In the genomic region with DNA sequence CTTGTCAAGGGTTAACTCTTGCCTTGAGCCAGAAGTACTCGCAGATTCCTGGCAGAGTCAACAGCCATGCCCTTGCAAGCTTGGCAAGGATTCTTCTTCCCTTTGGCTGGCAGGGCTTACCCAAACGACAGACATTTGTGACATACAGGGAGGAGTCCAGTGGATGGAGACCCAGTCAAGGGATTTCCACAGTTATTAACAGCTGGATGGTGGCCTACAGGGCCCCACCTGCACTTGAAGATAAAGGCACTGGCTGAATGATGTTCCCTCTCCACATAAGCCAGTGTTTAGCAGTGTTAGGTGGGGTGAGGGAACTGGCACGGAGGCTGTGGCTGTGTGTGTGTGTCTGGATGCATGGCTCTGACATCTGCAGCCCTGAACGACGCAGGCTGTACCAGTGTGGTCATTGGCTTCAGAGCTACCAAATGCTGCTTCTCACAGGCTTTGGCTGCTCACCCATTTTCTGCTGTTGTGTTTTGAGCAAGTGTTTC, we compare ENCODE assay signal across 13 mouse cellular contexts.
A peak's percentile ranks its signal among the peaks of the same experiment; 100 is the strongest.
DNase-seq lines count a peak whose midpoint lies in the region; ATAC-seq and TF ChIP-seq lines count a peak whose summit lies in the region.
"Had no signal": no experiment of that assay in that cellular context is flagged by ENCODE, and none has a peak within 500 bp of the region (broad histone marks: within the 10 kb centered on the region; RNA-seq: fewer than 3 reads in every experiment).

No protein-coding gene starts in this region.

- ATAC-seq in hindbrain, embryonic 15.5 days (ENCODE audit: low FRiP score, low read depth) = peak; percentile 79
- ATAC-seq in hindbrain, embryonic 13.5 days (ENCODE audit: low FRiP score) = no peak

- no peak overlapping the region for H3K9ac ChIP-seq in hindbrain, embryonic 15.5 days
- H3K9ac ChIP-seq in hindbrain, embryonic 13.5 days = no peak overlapping the region
- H3K9ac ChIP-seq: neural tube, embryonic 12.5 days had no signal

- DNase-seq in NIH3T3 (ENCODE audit: low read depth) = peak; percentile 80
- peak; percentile 26 for DNase-seq in adrenal gland, postnatal 25 days
- peak; percentile 40 to 61 for DNase-seq in heart, postnatal 36 days
- no peak for DNase-seq in right cerebral cortex, postnatal 36 days (ENCODE audit: low spot score in 2 of 2)
- DNase-seq in layer of hippocampus, adult 9-11 months = no peak
- DNase-seq in cerebellum, adult 2 months = no peak
- DNase-seq: cerebellum, postnatal 36 days; thymus, postnatal 14 days had no signal

- TF ChIP-seq CTCF in cerebellum, adult 2 months (IDR thresholded peaks at IDR 0.05; ENCODE audit: borderline replicate concordance, insufficient read depth, low read depth, low read length) = no peak

- intact Hi-C loops in heart, postnatal 36 days (cut with DNase I) = no loop called here

- no peaks in the 10 kb centered on the region for H3K9me3 ChIP-seq in hindbrain, embryonic 15.5 days
- H3K9me3 ChIP-seq in hindbrain, embryonic 13.5 days = no peaks in the 10 kb centered on the region
- H3K9me3 ChIP-seq: neural tube, embryonic 12.5 days had no signal

- no peaks in the 10 kb centered on the region for H3K36me3 ChIP-seq in hindbrain, embryonic 15.5 days
- no peaks in the 10 kb centered on the region for H3K36me3 ChIP-seq in hindbrain, embryonic 13.5 days
- H3K36me3 ChIP-seq: neural tube, embryonic 12.5 days had no signal

- TF ChIP-seq POLR2A in cerebellum, adult 2 months (IDR thresholded peaks at IDR 0.05; ENCODE audit: borderline replicate concordance, insufficient read depth, low read length) = no peak

- H3K4me3 ChIP-seq in hindbrain, embryonic 15.5 days = no peak overlapping the region
- no peak overlapping the region for H3K4me3 ChIP-seq in hindbrain, embryonic 13.5 days
- H3K4me3 ChIP-seq in cerebellum, adult 2 months (replicated peaks; ENCODE audit: insufficient read depth, low read depth, low read length) = no peak overlapping the region
- H3K4me3 ChIP-seq: erythroblast, embryonic 14.5 days; neural tube, embryonic 12.5 days had no signal

- H3K4me1 ChIP-seq in hindbrain, embryonic 15.5 days (replicated peaks) = peaks cover 9% of the 10 kb centered on the region; the same call in 1 of the 2 replicates
- peaks cover 11% of the 10 kb centered on the region for H3K4me1 ChIP-seq in hindbrain, embryonic 13.5 days (replicated peaks)
- 0 out of 2 replicates have a peak, but pooled peaks cover 4% of the 10 kb centered on the region for H3K4me1 ChIP-seq in cerebellum, adult 2 months (ENCODE audit: control insufficient read depth, insufficient read depth, low read length)

- H3K27ac ChIP-seq in hindbrain, embryonic 15.5 days (replicated peaks) = no peak overlapping the region
- H3K27ac ChIP-seq in hindbrain, embryonic 13.5 days = no peak overlapping the region
- H3K27ac ChIP-seq in cerebellum, adult 2 months (ENCODE audit: insufficient read depth, low read length) = no peak overlapping the region
- H3K27ac ChIP-seq: macrophage; neural tube, embryonic 12.5 days had no signal

- 65% methylated on average over 5 of the region's 5 CpGs for WGBS in hindbrain, embryonic 15.5 days
- WGBS in hindbrain, embryonic 13.5 days = 78% methylated on average over 5 of the region's 5 CpGs
- 6% methylated on average over 5 of the region's 5 CpGs for WGBS in cerebellum, adult 2 months

- H3K27me3 ChIP-seq in hindbrain, embryonic 15.5 days = no peaks in the 10 kb centered on the region
- no peaks in the 10 kb centered on the region for H3K27me3 ChIP-seq in hindbrain, embryonic 13.5 days
- H3K27me3 ChIP-seq in cerebellum, adult 2 months (ENCODE audit: control insufficient read depth, insufficient read depth, low read length) = peaks cover 2% of the 10 kb centered on the region; the same call in 1 of the 2 replicates
- H3K27me3 ChIP-seq: neural tube, embryonic 12.5 days had no signal

- no peak overlapping the region for H3K4me2 ChIP-seq in hindbrain, embryonic 15.5 days
- no peak overlapping the region for H3K4me2 ChIP-seq in hindbrain, embryonic 13.5 days
- H3K4me2 ChIP-seq: neural tube, embryonic 12.5 days had no signal

Comparison
In these comparisons a context has a peak if more than half of its experiments do, and no peak if none do; other contexts are left out.
1. DNase-seq: peak in NIH3T3 (single experiment), adrenal gland, postnatal 25 days (single experiment) and heart, postnatal 36 days (2 of 2); none in right cerebral cortex, postnatal 36 days (0 of 2), layer of hippocampus, adult 9-11 months (single experiment) and cerebellum, adult 2 months (0 of 2).